Mouse (Mus musculus) embryonic facial prominence, embryonic 11.5 days (tissue): ENCODE results near the gene Ttl. TPM values are rescaled to one million over a fixed set of nuclear protein-coding genes. Genes with fewer than 3 reads are reported as not detected.

Experiments
- ATAC-seq: fragments of 200-750 bp; cut with Nextera tagmentation; replicated peaks from 2 replicates; pipeline ENCODE4 v1.8.0; 2017; ENCODE audit warnings: low read depth; ENCODE audit not compliant: insufficient number of reproducible peaks, low FRiP score, low TSS enrichment
- DNase-seq: peaks from one replicate; pipeline ENCODE4 v3.0.0-alpha.2; 2015; ENCODE audit warnings: low spot score
- H3K27ac ChIP-seq: fragments of 300-500 bp; sonication (generic); replicated peaks from 2 replicates; pipeline ENCODE4 v1.5.1; 2014; ENCODE audit warnings: mild to moderate bottlenecking, low read depth, low read length, control low read depth
- H3K27me3 ChIP-seq: fragments of 300-500 bp; sonication (generic); 2 replicates; pipeline ENCODE4 v1.6.1; 2014; ENCODE audit warnings: mild to moderate bottlenecking, low read length, moderate library complexity, mixed read lengths; ENCODE audit not compliant: control insufficient read depth, insufficient read depth
- H3K36me3 ChIP-seq: fragments of 300-500 bp; sonication (generic); replicated peaks from 2 replicates; pipeline ENCODE4 v1.6.1; 2014; ENCODE audit warnings: low read depth, mild to moderate bottlenecking, low read length, moderate library complexity, mixed read lengths; ENCODE audit not compliant: control insufficient read depth, insufficient read depth
- H3K4me1 ChIP-seq: fragments of 300-500 bp; sonication (generic); 2 replicates; pipeline ENCODE4 v1.6.1; 2014; ENCODE audit warnings: low read length, mixed read lengths; ENCODE audit not compliant: control insufficient read depth, insufficient read depth
- H3K4me2 ChIP-seq: fragments of 300-500 bp; sonication (generic); 2 replicates; pipeline ENCODE4 v1.6.1; 2014; ENCODE audit warnings: low read depth, mild to moderate bottlenecking, control low read depth, low read length, moderate library complexity
- H3K4me3 ChIP-seq: fragments of 300-500 bp; sonication (generic); 2 replicates; pipeline ENCODE4 v1.5.1; 2014; ENCODE audit warnings: low read depth, low read length, control low read depth
- H3K9ac ChIP-seq: fragments of 300-500 bp; sonication (generic); replicated peaks from 2 replicates; pipeline ENCODE4 v1.6.1; 2014; ENCODE audit warnings: mild to moderate bottlenecking, control low read depth, low read length
- H3K9me3 ChIP-seq: fragments of 300-500 bp; sonication (generic); replicated peaks from 2 replicates; pipeline ENCODE4 v1.6.1; 2016; ENCODE audit warnings: mild to moderate bottlenecking, low read length, inconsistent platforms, mixed read lengths; ENCODE audit not compliant: control insufficient read depth
- WGBS: fragments of 180-500 bp; shearing (Covaris S2); extraction: QIAGEN DNeasy Blood & Tissue Kit; methylation state at CpG from one replicate; pipeline ENCODE4 v1.1.7; 2014; 5-methylcytosine and 5-hydroxymethylcytosine counted together
- polyA plus RNA-seq: library from polyadenylated mRNA; unstranded; fragments of >200 nt; fragmentation: Nextera tagmentation; extraction: Ambion mirVana; gene quantifications from 2 replicates; pipeline ENCODE4 v1.2.1, GENCODE M21; 2014

Ttl gene
- polyA plus RNA-seq, 1 experiment from 2014 or later: 15.7 TPM

DNA sequence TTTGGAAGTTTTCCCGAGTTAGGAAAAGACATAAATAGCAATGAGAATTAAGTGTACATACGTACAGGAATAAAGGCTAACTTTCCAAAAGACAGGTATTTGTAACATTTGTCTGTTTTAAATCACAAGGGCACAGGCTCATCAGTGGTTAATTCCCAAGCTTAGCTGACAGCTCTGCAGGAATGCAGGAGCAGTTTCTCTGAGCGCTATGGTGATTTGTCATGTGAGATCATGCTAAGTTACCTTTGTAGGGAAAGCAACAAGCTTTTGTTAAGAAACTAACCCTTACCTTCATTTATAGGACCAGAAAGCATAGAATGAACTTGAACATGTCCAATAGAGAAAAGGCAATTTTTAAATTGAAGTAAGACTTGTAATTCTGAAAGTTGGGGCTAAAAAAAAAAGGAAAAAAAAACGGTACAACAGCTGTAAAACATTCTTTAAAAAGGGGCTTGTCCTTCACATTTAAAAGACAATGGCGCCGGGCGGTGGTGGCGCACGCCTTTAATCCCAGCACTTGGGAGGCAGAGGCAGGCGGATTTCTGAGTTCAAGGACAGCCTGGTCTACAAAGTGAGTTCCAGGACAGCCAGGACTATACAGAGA, 4.2 kb upstream of the Ttl start:
- Histone ChIP-seq H3K4me3 (no peak overlapping the region), H3K9ac (no peak overlapping the region), H3K27me3 (no peaks in the 10 kb centered on the region), H3K4me1 (no peaks in the 10 kb centered on the region), H3K4me2 (no peak overlapping the region), H3K9me3 (no peaks in the 10 kb centered on the region), H3K27ac (no peak overlapping the region), H3K36me3 (no peaks in the 10 kb centered on the region)
- DNase-seq (no peak), ATAC-seq (no peak)
- 81% methylated on average over 10 of the region's 10 CpGs for WGBS

- Histone ChIP-seq H3K4me3 (peak overlapping the region; percentile 89), H3K27me3 (no peaks in the 10 kb centered on the region), H3K9ac (peak overlapping the region; percentile 86), H3K9me3 (no peaks in the 10 kb centered on the region), H3K4me2 (peak overlapping the region; percentile 81), H3K36me3 (no peaks in the 10 kb centered on the region), H3K27ac (peak overlapping the region; percentile 65), H3K4me1 (no peaks in the 10 kb centered on the region)
- WGBS: under 1% methylated on average over 20 of the region's 20 CpGs
- ATAC-seq (peak; percentile 78), DNase-seq (peak; percentile 79)
These were observed 584 bp downstream of the Ttl start for GRCm38 (mm10) chr2:129066326-129066725.

GRCm38 (mm10) chr2:129070296-129070695, 4.6 kb downstream of the Ttl start:
- H3K4me1 ChIP-seq: no peaks in the 10 kb centered on the region
- no peak overlapping the region for H3K4me2 ChIP-seq
- DNase-seq: no peak
- no peaks in the 10 kb centered on the region for H3K27me3 ChIP-seq
- no peaks in the 10 kb centered on the region for H3K36me3 ChIP-seq
- ATAC-seq: no peak
- H3K9me3 ChIP-seq: no peaks in the 10 kb centered on the region
- H3K27ac ChIP-seq: no peak overlapping the region
- WGBS: 83% methylated on average over 3 of the region's 3 CpGs
- H3K9ac ChIP-seq: no peak overlapping the region
- no peak overlapping the region for H3K4me3 ChIP-seq

DNA sequence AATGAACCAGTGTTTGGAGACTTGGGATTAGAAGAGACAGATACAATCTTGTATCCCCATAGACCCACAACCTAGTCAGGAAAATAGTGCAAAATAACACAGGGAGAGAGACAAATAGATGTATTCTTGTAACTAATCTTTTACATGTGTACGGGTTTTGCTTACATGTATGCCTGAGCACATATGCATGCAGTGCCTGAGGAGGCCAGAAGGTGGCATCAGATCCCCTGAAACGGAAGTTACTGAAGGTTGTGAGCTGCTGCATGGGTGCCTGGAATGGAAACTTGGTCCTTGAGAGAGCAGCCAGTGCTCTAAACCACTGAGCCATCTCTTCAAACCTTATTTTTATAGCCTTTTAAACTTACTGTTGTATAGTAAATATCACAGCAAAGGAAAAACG, 12.6 kb downstream of the Ttl start:
- 78% methylated on average over 3 of the region's 3 CpGs for WGBS
- Histone ChIP-seq H3K9me3 (no peaks in the 10 kb centered on the region), H3K27me3 (no peaks in the 10 kb centered on the region), H3K36me3 (no peaks in the 10 kb centered on the region), H3K27ac (no peak overlapping the region), H3K4me2 (no peak overlapping the region), H3K4me3 (no peak overlapping the region), H3K4me1 (no peaks in the 10 kb centered on the region), H3K9ac (no peak overlapping the region)
- no peak for ATAC-seq
- DNase-seq: peak; percentile 36

GRCm38 (mm10) chr2:129079194-129079593, 13.5 kb downstream of the Ttl start:
- no peak for DNase-seq
- Histone ChIP-seq H3K27me3 (no peaks in the 10 kb centered on the region), H3K9ac (no peak overlapping the region), H3K9me3 (no peaks in the 10 kb centered on the region), H3K27ac (no peak overlapping the region), H3K4me1 (no peaks in the 10 kb centered on the region), H3K36me3 (no peaks in the 10 kb centered on the region), H3K4me3 (no peak overlapping the region), H3K4me2 (no peak overlapping the region)
- ATAC-seq: no peak
- 74% methylated on average over 2 of the region's 2 CpGs for WGBS

DNA sequence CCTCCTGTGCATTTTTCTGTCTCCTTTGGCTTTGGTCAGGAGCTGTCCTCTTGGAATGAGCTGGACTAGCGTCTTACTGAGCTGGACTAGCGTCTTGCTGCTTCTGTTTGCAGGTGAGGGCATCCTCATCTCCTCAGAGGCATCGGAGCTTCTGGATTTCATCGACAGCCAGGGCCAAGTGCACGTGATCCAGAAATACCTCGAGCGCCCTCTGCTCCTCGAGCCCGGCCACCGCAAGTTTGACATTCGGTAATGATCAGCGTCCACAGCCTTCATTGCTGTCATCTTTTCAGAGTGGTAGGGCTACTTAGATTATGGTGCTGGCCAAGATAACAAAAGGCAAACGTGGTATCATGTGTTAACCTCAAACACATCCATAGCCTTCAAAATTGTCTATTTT, 15.4 kb downstream of the Ttl start:
- ATAC-seq: no peak
- 69% methylated on average over 13 of the region's 13 CpGs for WGBS
- Histone ChIP-seq H3K36me3 (no peaks in the 10 kb centered on the region), H3K27me3 (no peaks in the 10 kb centered on the region), H3K27ac (no peak overlapping the region), H3K4me3 (no peak overlapping the region), H3K4me1 (no peaks in the 10 kb centered on the region), H3K9me3 (no peaks in the 10 kb centered on the region), H3K4me2 (no peak overlapping the region), H3K9ac (no peak overlapping the region)
- no peak for DNase-seq

DNA sequence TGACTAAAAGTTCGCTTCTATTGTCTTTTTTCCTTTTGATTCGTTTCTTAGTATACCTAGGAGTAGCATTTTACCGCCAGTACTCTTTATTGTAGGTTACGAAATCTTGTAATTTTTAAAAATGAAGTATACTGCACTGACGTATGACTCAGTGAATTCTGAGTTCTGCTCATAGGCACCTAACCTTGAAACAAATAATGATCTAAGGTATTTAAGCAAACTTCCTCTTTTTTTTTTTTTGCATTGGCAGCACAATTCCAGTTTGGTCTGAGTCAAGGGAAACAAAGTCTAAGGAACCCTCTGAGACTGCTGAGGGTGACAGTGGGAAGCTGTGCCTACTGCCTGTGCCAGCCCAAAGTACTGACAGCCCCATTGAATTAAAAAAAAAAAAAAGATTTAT, 17.8 kb downstream of the Ttl start:
- ATAC-seq: no peak

GRCm38 (mm10) chr2:129084959-129085358, 19.2 kb downstream of the Ttl start:
- H3K4me2 ChIP-seq: no peak overlapping the region
- ATAC-seq: no peak
- WGBS: 46% methylated on average over 2 of the region's 2 CpGs
- peaks cover 3% of the 10 kb centered on the region for H3K36me3 ChIP-seq
- H3K4me3 ChIP-seq: no peak overlapping the region
- DNase-seq: peak; percentile 79
- no peak overlapping the region for H3K27ac ChIP-seq
- no peaks in the 10 kb centered on the region for H3K9me3 ChIP-seq
- H3K9ac ChIP-seq: no peak overlapping the region
- no peaks in the 10 kb centered on the region for H3K27me3 ChIP-seq
- no peaks in the 10 kb centered on the region for H3K4me1 ChIP-seq

More for the DNA sequence above, 17.8 kb downstream of the Ttl start:
- DNase-seq: no peak
- Histone ChIP-seq H3K9ac (no peak overlapping the region), H3K4me2 (no peak overlapping the region), H3K36me3 (no peaks in the 10 kb centered on the region; the same call in 1 of the 2 replicates), H3K4me3 (no peak overlapping the region), H3K9me3 (no peaks in the 10 kb centered on the region), H3K4me1 (no peaks in the 10 kb centered on the region), H3K27me3 (no peaks in the 10 kb centered on the region), H3K27ac (no peak overlapping the region)
- 94% methylated on average over 5 of the region's 5 CpGs for WGBS
